Mouse (Mus musculus): Measurements from ENCODE around the gene Vars.
A peak's percentile ranks its signal among the peaks of the same experiment; 100 is the strongest.
"Not testable (repeated sequence)": the region's sequence is repeated elsewhere in the genome, so short reads cannot be mapped to it uniquely, and the experiment has no call there.

The Vars gene

DNA sequence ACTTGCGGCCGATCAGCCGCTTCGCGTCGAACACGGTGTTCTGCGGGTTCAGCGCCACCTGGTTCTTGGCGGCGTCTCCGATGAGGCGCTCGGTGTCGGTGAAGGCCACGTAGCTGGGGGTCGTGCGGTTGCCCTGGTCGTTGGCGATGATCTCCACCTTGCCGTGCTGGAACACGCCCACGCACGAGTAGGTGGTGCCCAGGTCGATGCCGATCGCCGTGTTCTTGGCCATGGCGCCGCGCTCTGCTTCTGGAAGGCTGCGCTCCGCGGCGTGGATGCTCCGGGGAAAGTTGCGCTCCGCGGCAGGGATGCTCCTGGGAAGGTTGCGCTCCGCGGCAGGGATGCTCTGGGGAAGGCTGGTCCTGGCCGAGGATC lies 29.1 kb upstream of the Vars start:
- not testable (repeated sequence) for DNase-seq (ENCODE audit: low read depth, low spot score)

DNA sequence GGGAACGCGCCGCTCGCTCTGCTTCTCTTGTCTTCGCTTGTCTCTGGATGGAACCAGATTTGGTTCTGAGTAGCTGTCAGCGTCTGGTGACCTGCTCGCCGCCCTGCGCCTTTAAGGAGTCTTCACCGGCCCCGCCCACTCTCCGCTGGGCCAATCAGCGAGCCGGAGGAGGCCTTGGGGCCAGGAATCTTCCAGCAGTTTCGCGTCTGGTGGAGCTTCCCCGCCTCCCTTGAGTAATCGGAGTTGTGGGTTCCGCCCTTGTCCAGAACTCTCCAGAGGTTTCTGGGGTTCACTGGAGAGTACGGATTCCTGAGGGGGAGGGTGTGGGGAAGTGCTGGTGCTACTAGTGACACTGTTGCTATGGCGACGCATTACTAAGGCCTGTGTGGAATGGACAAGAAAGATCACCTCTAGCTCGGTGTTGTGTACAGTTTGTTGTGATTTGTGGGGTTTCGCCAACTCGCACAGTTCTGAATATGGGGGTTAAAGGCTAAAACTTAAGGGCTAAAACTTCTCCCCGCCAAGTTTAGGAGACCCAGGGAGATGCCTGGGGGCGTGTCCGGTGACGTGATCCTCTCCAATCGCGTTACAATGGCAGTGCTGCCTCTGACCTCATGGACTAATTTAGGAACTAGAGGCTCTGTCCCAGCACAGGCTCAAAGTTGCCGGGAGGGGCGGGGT lies 28.6 kb upstream of the Vars start, which contains the start of the genes Hspa1a and Hspa1l:
Gene Hspa1a, minus strand, starts transcription at position 88 of the 681 bp plus-strand sequence.
Gene Hspa1l, plus strand, starts transcription at position 635 of the 681 bp plus-strand sequence.
- DNase-seq (ENCODE audit: low read depth, low spot score): peak; percentile 94

DNA sequence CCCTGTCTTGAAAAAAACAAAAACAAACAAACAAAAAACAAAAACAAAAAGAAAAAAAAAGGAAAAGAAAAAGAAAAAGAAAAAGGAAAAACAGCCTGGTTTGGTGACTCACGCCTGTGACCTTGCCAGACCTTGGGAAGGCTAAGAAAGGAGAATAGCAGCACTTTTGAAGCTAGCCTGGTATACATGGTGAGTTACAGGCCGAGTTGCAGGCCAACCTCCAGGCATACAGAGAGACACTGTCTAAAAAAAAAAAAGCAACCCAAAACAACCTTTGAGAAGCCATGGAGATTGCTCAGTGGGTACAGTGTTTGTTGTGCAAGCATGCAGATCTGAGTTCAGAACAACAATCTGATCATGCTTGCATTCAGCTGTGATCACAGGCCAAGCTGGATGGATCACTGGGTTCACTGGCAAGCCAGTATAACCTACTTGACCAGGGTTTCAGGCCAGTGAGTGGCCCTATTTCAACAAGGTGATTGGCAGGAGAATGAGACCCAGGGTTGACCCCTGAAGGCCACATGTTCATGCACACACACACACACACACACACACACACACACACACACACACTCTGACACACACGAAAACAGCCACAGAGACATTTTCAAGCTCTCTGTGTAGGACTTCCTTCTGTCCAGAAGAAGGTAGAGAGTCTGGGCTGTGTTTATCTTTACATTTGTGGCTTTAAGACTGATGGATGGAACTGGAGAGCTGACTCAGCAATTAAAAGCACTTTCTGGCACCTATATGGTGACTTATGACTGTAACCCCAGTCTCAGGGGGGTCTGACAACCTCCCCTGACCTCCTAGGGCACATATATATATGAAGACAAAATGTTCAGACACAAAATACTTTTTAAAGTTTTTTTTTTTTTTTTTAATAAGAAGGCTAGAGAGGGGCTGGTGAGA lies 24.9 kb upstream of the Vars start:
- DNase-seq (ENCODE audit: low read depth, low spot score): no peak

DNA sequence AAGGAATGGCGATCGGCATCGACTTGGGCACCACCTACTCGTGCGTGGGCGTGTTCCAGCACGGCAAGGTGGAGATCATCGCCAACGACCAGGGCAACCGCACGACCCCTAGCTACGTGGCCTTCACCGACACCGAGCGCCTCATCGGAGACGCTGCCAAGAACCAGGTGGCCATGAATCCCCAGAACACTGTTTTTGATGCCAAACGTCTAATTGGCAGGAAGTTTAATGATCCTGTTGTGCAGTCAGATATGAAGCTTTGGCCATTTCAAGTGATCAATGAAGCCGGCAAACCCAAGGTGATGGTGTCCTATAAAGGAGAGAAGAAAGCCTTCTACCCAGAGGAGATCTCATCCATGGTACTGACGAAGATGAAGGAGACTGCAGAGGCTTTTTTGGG lies 23.8 kb upstream of the Vars start:
- DNase-seq (ENCODE audit: low read depth, low spot score): no peak

DNA sequence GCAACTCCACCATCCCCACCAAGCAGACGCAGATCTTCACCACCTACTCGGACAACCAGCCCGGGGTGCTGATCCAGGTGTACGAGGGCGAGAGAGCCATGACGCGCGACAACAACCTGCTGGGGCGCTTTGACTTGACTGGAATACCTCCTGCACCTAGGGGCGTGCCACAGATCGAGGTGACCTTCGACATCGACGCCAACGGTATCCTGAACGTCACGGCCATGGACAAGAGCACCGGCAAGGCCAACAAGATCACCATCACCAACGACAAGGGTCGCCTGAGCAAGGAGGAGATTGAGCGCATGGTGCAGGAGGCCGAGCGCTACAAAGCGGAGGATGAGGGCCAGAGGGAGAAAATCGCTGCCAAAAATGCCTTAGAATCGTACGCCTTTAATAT lies 22.5 kb upstream of the Vars start:
- no peak for DNase-seq (ENCODE audit: low read depth, low spot score)

DNA sequence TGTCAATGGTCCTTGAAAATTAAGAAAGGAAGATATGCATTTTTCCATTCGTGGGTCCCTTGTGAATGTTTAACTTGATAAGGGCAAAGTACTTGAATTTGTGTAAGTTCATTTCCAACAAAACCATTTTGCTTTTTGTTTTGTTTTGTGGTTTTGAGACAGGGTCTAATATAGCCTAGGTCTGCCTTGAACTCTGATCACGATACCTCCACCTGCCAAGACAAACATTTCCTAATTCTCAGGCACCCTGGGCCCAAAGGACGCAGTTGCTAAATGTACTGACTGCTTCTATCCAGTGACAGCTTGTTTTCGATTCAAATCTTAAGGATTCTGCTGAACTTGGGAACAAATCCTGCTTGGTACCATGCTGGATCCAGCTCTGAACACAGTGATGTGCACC lies 21.2 kb upstream of the Vars start:
- no peak for DNase-seq (ENCODE audit: low read depth, low spot score)

DNA sequence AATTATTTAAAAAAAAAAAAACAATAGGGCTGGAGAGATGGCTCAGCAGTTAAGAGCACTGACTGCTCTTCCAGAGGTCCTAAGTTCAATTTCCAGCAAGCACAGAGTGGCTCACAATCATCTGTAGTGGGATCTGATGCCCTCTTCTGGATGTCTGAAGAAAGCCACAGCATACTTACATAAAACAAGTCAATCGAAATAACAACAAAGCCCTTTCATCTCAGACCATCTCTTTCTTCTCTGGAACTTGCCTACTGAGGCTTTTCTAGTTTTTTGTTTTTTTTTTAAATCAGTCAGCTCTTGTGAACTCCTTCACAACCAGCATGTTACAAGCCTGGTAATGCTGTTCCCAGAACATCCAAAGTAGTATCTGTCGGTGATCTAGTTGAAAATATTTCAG lies 20.1 kb upstream of the Vars start:
- peak; percentile 76 for DNase-seq (ENCODE audit: low read depth, low spot score)

DNA sequence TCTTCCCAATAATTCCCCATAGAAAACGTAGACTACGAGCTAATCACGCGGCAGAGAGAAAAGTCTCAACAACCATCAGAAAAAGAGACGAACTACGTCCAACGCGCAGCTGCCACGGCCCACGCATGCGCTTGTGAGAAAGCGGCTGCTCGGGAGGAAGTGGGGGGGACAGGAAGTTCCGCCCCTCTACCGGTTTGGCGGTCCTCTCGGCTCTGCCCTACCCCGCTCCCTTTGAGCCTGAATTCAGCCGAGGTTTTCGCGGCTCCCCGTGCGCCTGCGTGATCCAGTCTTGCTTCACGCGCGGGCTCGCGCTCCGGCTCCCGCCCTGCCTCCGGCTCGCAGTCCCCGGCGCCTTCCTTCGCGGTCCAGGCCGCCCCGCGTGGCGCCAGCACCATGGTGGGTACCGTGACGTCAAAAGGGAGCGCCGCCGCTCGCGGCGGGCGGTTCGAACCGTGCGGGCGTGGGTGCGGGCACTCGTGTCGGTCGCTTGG lies 19.1 kb upstream of the Vars start, which contains the start of gene Lsm2:
Gene Lsm2, plus strand, starts transcription at position 173 of the 491 bp plus-strand sequence.
- peak; percentile 95 for DNase-seq (ENCODE audit: low read depth, low spot score)

DNA sequence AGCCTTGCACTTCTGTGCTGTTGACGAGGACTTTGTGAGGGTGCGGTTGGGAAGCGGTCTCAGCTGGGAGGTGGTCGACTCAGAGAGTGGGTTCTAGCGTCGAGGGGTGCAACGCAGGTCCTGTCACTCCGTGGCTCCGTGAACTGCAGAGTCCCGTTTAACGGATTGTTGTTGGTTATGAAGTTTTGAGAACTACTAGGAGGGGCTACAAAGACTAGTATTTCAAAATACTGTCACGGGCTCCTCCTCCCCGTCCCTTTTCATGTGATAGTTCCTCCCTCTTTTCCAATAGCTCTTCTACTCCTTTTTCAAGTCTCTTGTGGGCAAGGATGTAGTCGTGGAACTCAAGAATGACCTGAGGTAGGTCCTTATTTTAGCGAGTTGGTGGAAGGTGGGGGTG lies 18.5 kb upstream of the Vars start:
- DNase-seq (ENCODE audit: low read depth, low spot score): no peak

DNA sequence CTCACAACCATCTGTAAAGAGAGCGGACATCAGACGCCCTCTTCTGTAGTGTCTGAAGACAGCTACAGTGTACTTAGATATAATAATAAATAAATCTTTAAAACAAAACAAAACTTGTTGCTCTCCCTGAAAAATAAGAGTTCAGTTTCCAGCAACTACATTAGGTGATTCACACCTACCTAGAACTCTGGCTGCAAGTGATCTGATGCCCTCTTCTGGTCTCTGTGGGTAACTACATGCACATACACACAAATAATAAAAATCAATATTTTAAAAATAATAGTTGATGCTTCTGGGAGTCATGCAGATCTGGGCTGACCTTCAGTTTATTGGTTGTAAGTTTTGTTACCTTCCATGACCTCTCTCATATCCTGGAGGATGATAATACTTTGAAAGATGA lies 16.6 kb upstream of the Vars start:
- peak; percentile 60 for DNase-seq (ENCODE audit: low read depth, low spot score)

DNA sequence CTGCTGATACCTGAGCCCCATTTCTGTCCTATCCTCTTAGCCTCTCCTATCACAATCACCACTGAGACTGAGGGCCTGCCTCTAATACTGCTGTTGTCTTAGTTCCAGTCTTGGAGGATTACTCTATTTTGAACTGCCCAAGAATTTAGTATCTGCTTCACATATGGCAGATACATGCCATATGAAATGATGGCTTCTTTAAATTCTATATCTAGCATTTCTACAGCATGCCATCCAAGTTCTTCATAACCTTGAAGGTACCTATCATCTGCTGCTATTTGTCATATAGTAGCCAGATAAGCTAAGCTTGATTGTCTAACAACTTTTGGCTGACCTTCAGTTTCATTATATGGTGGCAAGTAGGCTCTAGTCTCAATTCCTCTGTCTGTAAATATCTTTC lies 6.0 kb upstream of the Vars start:
- no peak for DNase-seq (ENCODE audit: low read depth, low spot score)

DNA sequence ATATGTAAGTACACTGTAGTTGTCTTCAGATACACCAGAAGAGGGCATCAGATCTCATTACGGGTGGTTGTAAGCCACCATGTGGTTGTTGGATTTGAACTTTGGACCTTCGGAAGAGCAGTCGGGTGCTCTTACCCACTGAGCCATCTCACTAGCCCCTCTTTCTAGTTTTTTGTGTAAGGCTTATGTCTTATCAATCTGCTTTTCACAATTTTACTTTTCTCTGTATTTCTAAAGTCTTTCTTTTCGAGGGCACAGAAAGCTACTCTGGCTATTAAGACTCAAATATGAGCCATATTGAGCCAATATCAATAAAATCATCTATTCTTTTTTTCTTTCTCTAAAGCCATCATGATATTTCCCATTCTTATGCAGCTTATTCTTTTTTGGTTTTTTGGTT lies 5.6 kb upstream of the Vars start:
- not testable (repeated sequence) for DNase-seq (ENCODE audit: low read depth, low spot score)

DNA sequence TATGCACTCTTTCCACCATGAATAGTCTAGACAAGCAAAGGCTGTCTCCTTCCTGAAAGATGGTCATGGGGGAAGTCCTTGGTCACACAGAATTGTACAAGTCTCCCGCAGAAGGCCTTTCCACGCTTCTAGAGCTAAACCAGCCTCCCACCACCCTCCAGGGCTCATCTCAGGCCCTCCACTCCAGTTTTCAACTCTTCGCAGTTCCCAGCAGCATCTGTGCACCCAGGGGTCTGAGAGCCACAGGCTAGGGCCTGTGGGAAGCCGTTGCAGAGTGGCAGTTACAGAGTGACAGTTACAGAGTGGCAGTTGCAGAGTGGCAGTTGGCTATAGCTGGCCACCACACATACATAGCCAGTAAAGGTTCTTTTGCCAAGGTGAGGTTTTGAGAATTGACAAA lies 4.9 kb upstream of the Vars start:
- not testable (repeated sequence) for DNase-seq (ENCODE audit: low read depth, low spot score)

DNA sequence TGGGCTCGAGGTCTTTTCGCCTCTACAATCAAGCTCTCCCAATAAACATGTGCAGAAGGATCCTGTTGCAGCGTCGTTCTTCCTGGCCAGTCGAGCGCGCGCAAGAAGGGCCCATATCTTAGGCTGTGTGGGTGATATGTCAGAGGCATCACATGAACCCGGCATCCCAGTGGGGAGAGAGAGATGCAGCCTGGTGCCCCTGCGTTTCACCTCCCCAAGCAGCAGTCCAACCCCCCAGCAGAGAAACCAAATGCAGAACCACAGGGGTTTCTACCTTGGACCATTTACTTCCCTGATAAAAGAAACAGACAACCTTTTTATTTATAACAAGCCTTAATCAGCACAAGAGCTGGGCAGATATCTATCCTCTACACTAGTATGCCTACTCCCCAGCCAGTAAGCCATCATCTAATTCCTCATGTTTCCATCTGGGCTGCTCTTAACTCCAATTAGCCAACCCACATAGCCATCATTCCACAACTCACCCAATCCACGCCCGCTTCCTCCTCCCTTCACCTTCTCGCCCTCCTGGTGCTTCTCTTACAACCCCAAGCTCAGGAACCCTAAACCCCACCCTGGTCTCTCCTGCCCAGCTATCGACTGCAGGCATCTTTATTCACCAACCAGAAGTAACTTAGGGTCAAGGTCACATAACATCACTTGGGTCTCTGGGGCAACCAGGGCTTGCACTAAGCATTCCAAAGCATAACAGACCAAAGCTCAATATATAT lies 4.2 kb upstream of the Vars start:
- DNase-seq (ENCODE audit: low read depth, low spot score): peak; percentile 62

DNA sequence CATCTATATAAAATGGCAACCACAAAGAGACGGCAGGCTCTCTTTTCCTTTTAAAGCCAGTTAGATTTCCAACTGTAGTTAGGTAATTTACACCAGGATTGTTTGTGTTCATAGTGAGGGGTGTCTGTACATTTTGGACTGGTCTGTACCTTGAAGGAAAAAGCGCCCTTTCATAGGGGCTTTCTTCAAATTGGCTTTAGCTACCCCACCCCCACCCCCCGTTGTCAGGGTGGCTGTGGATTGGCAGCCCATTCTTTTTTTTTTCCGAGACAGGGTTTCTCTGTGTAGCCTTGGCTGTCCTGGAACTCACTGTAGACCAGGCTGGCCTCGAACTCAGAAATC lies 3.7 kb upstream of the Vars start:
- DNase-seq (ENCODE audit: low read depth, low spot score): no peak

DNA sequence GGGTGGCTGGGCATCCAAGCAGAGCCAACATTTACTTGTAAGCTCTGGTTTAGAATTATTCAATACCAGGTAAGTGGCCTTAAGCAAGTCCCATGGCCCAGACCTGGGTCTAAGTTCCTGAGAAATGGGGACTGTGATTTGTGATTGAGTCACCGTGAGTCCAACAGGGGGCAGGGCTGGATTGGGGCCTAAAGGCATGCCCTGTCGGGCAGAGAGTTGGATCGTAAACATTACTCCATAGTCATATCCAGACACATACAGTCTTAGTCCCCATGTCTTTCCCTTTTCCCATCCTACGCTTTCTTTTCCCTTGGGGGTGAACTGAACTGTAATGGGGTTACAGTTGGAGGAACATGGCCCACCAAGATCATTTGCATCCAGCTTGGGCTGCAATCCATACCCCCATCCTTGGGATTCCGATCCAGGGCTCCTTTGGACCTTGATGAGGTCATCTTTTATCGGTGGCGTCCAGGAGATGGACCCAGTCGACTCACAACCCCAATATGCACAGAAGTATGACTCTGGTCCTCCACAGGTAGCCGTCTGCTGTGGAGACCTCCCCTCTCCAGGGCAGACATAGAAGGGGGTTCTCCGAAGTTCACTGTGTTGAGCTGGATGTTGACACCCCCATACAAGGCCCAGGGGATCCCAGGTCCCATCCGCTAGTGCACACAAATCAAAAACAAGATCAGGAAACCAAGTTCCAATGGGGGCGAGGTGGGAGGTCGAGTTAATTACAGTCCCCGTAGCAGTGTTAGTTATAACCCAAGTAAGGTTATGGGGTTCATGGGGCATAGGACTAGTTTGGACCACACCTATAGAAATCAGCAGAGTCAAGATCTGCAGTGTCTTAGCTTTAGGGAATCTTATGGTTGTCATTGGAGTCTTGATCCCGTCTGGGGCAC lies 2.0 kb upstream of the Vars start:
- no peak for DNase-seq (ENCODE audit: low read depth, low spot score)

DNA sequence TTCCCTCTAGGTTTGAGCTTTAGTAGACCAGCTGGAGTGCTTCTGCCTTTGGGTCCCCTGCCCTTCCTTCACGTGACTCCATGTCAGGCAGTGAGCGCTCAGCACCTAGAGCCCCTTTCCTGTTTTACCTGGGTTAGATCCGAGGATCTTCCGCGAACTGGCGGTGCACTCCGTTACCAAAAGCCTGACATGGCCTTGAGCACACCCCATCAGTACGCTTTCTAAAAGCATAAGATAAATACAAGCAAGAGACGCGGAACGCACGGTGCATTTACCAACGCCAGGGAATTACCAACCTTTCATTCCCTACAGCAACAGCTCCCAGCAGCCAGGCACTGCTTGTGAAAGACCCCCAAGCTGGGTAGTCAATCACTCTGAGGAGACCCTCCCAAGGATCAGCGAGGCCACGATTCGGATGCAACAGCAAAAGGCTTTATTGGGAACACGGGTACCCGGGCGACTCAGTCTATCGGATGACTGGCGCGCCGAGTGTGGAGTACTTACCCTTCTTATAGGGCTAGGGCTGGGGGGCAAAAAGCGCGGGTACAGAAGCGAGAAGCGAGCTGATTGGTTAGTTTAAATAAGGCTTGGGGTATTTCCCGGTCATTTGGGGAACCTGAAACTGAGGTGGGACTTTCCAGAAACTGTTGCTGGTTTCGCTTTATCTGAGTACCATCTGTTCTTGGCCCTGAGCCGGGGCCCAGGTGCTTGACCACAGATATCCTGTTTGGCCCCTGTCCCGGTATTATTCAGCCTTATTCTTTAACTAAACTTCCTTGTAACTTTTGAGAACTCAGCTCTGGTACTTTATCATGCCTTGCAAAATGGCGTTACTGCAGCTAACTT lies 693 bp upstream of the Vars start:
- peak; percentile 66 for DNase-seq (ENCODE audit: low read depth, low spot score)

DNA sequence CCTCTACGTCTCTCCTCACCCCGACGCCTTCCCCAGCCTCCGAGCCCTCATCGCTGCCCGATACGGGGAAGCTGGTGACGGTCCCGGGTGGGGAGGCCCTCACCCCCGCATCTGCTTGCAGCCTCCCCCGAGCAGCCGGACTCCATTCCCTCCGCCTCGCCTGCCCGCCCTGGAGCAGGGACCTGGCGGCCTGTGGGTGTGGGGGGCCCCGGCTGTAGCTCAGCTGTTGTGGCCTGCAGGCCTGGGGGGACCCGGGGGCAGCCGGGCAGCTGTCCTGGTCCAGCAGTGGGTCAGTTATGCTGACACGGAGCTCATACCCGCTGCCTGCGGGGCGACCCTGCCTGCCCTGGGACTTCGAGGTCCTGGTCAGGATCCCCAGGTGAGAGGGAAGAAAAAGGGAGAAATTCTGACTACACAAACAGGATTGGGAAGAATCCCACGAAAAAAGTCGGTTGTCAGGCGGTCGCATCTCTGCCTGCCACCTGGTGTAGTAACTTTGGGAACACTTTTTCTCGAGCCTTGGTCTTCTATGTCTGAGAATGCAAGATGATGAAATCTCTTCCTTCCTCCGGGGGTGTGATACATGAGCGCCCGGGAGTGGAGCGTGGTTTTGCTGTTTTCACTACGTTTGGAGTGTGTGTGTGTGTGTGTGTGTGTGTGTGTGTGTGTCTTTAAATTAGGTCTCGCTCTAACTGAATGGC lies 815 bp downstream of the Vars start:
- peak; percentile 45 for DNase-seq (ENCODE audit: low read depth, low spot score)

DNA sequence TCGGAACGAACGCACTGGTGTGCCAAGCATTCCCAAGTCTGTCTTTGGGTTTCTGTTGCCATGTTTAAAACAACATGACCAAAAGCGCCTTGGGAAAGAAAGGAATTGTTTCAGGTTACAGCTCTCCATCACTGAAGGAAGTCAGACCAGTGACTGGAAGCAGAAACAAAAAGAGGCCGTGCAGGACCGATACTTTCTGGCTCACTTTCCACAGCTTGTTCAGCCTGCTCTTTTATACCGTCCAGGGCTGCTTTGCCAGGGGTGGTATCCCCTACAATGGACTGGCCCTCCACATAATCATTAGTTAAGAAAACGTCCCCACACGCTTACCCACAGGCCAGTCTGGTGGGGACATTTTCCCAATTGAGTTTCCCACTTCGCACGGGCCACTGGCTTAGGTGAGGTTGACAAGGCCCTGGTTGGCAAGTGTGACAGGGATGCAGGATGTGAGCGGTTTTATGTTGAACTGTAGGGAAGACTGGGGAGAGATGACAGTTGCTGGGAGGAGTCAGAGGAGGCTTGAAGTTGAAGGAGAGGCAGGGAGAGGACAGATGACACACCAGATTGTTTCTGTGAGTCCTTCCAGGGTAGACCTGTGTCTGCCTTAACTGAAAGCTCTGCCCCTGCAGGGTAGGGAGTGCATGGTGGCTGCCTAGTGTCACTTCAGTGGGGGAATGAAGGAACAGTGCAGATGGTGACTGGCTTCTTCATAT lies 1.5 kb downstream of the Vars start:
- DNase-seq (ENCODE audit: low read depth, low spot score): no peak
